In genomic region chr4:88194256-88194655, GRCm38 (mm10) we compare ENCODE assay signal across 27 mouse cellular contexts.
DNase-seq lines count a peak whose midpoint lies in the region; ATAC-seq and TF ChIP-seq lines count a peak whose summit lies in the region.
"Had no signal": no experiment of that assay in that cellular context is flagged by ENCODE, and none has a peak within 500 bp of the region (broad histone marks: within the 10 kb centered on the region; RNA-seq: fewer than 3 reads in every experiment).

No protein-coding gene starts in this region.

- no peaks in the 10 kb centered on the region for H3K27me3 ChIP-seq in forebrain, embryonic 15.5 days
- H3K27me3 ChIP-seq in forebrain, embryonic 10.5 days (ENCODE audit: poor library complexity, severe bottlenecking) = no peaks in the 10 kb centered on the region
- H3K27me3 ChIP-seq: CH12.LX; embryonic facial prominence, embryonic 12.5 days; embryonic facial prominence, embryonic 15.5 days; heart, embryonic 13.5 days; hindbrain, embryonic 15.5 days; intestine, embryonic 15.5 days; Patski had no signal

- peaks cover 23% of the 10 kb centered on the region for H3K4me1 ChIP-seq in forebrain, embryonic 15.5 days
- H3K4me1 ChIP-seq in forebrain, embryonic 10.5 days = no peaks in the 10 kb centered on the region
- H3K4me1 ChIP-seq: embryonic facial prominence, embryonic 12.5 days; embryonic facial prominence, embryonic 15.5 days; heart, embryonic 10.5 days; heart, embryonic 13.5 days; hindbrain, embryonic 15.5 days; intestine, embryonic 15.5 days had no signal

- TF ChIP-seq CTCF in brain, embryonic 14.5 days (IDR thresholded peaks at IDR 0.05; ENCODE audit: borderline replicate concordance, extremely low read depth, insufficient read depth, insufficient read length) = no peak

- no peak overlapping the region for H3K4me2 ChIP-seq in forebrain, embryonic 15.5 days (replicated peaks)
- H3K4me2 ChIP-seq: embryonic facial prominence, embryonic 12.5 days; embryonic facial prominence, embryonic 15.5 days; heart, embryonic 13.5 days; hindbrain, embryonic 15.5 days; intestine, embryonic 15.5 days had no signal

- H3K4me3 ChIP-seq in forebrain, embryonic 15.5 days = no peak overlapping the region
- H3K4me3 ChIP-seq in forebrain, embryonic 10.5 days = no peak overlapping the region
- H3K4me3 ChIP-seq: embryonic facial prominence, embryonic 12.5 days; embryonic facial prominence, embryonic 15.5 days; heart, adult 2 months; heart, embryonic 10.5 days; heart, embryonic 13.5 days; hindbrain, embryonic 15.5 days; intestine, embryonic 15.5 days had no signal

- H3K36me3 ChIP-seq in forebrain, embryonic 15.5 days = no peaks in the 10 kb centered on the region
- no peaks in the 10 kb centered on the region for H3K36me3 ChIP-seq in forebrain, embryonic 10.5 days (replicated peaks)
- H3K36me3 ChIP-seq: embryonic facial prominence, embryonic 12.5 days; embryonic facial prominence, embryonic 15.5 days; heart, embryonic 10.5 days; heart, embryonic 13.5 days; hindbrain, embryonic 15.5 days; intestine, embryonic 15.5 days had no signal

- TF ChIP-seq POLR2A in brain, embryonic 14.5 days (IDR thresholded peaks at IDR 0.05; ENCODE audit: borderline replicate concordance, extremely low read depth, insufficient read depth, insufficient read length, poor library complexity, severe bottlenecking) = no peak

- H3K27ac ChIP-seq in forebrain, embryonic 15.5 days (replicated peaks) = peak overlapping the region; percentile 29
- no peak overlapping the region for H3K27ac ChIP-seq in forebrain, embryonic 10.5 days
- H3K27ac ChIP-seq: embryonic facial prominence, embryonic 12.5 days; embryonic facial prominence, embryonic 15.5 days; heart, adult 2 months; heart, embryonic 10.5 days; heart, embryonic 13.5 days; hindbrain, embryonic 15.5 days; intestine, embryonic 15.5 days had no signal

- peak; percentile 40 to 52 for DNase-seq in cerebellum, postnatal 14 days
- no peak for DNase-seq in cerebellum, adult 9-11 months
- no peak for DNase-seq in forebrain, embryonic 10.5 days (ENCODE audit: extremely low spot score, low spot score)
- peak; percentile 45 for DNase-seq in left cerebral cortex, postnatal 4 days
- DNase-seq in left cerebral cortex, postnatal 14 days (ENCODE audit: low spot score in 2 of 2) = no peak
- DNase-seq in brain, embryonic 14.5 days (ENCODE audit: low read depth) = peak; percentile 82
- DNase-seq: adrenal gland, postnatal 14 days; B cell, adult 2 months; cerebellum, adult 18-20 months; cerebellum, postnatal 25 days; gastrocnemius, postnatal 10 days; gastrocnemius, postnatal 36 days; heart, adult 2 months; heart, postnatal 14 days; heart, postnatal 4 days; kidney, adult 11 months; kidney, adult 8-10 months had no signal

- no peak overlapping the region for H3K9ac ChIP-seq in forebrain, embryonic 15.5 days (replicated peaks)
- H3K9ac ChIP-seq: embryonic facial prominence, embryonic 12.5 days; embryonic facial prominence, embryonic 15.5 days; heart, embryonic 13.5 days; hindbrain, embryonic 15.5 days; intestine, embryonic 15.5 days had no signal

- 65% methylated on average over 5 of the region's 5 CpGs for WGBS in forebrain, embryonic 15.5 days
- WGBS in forebrain, embryonic 10.5 days = 92% methylated on average over 5 of the region's 5 CpGs

- no peak for ATAC-seq in forebrain, embryonic 15.5 days (replicated peaks)
- ATAC-seq: intestine, embryonic 15.5 days; Patski had no signal

- intact Hi-C loops in left cerebral cortex, postnatal 4 days (cut with DNase I) = no loop called here
- intact Hi-C loops in left cerebral cortex, postnatal 14 days (cut with DNase I) = no loop called here

- H3K9me3 ChIP-seq in forebrain, embryonic 15.5 days = no peaks in the 10 kb centered on the region
- no peaks in the 10 kb centered on the region for H3K9me3 ChIP-seq in forebrain, embryonic 10.5 days
- H3K9me3 ChIP-seq: embryonic facial prominence, embryonic 12.5 days; embryonic facial prominence, embryonic 15.5 days; G1E; heart, embryonic 10.5 days; heart, embryonic 13.5 days; hindbrain, embryonic 15.5 days; intestine, embryonic 15.5 days had no signal

Comparison
In these comparisons a context has a peak if more than half of its experiments do, and no peak if none do; other contexts are left out.
1. DNase-seq: peak in cerebellum, postnatal 14 days (2 of 2), left cerebral cortex, postnatal 4 days (single experiment) and brain, embryonic 14.5 days (single experiment); none in cerebellum, adult 9-11 months (single experiment), forebrain, embryonic 10.5 days (single experiment) and left cerebral cortex, postnatal 14 days (0 of 2).